Mouse (Mus musculus) olfactory bulb, adult 2 months (tissue): ENCODE data around the gene Kyat3.

Experiments
- CTCF ChIP-seq: fragments of 200-500 bp; IDR thresholded peaks from 2 replicates; pipeline ENCODE4 v1.5.1; 2012; ENCODE audit warnings: low read depth, mild to moderate bottlenecking, low read length, moderate library complexity; ENCODE audit not compliant: insufficient read depth
- POLR2A ChIP-seq: fragments of 200-500 bp; IDR thresholded peaks from 2 replicates; pipeline ENCODE4 v1.6.1; 2012; ENCODE audit warnings: mild to moderate bottlenecking, low read depth, low read length, moderate library complexity; ENCODE audit not compliant: insufficient read depth

GRCm38 (mm10) chr3:142755132-142755867 is 54.4 kb downstream of the Kyat3 start:
- TF ChIP-seq CTCF (no peak), POLR2A (no peak)
